Mouse (Mus musculus) B cell, adult (primary cell): ENCODE data around the gene Gm10282. TPM values are rescaled to one million over a fixed set of nuclear protein-coding genes. Genes with fewer than 3 reads are reported as not detected.

Source experiments
- total RNA-seq: library from RNA; stranded (reverse); gene quantifications from 4 replicates; pipeline ENCODE4 v1.2.4, GENCODE M21; 2023; ENCODE audit not compliant: inconsistent age

Gene Gm10282
- total RNA-seq: 19.0 to 25.5 TPM (median 21.6 TPM) in 4 replicates

DNA sequence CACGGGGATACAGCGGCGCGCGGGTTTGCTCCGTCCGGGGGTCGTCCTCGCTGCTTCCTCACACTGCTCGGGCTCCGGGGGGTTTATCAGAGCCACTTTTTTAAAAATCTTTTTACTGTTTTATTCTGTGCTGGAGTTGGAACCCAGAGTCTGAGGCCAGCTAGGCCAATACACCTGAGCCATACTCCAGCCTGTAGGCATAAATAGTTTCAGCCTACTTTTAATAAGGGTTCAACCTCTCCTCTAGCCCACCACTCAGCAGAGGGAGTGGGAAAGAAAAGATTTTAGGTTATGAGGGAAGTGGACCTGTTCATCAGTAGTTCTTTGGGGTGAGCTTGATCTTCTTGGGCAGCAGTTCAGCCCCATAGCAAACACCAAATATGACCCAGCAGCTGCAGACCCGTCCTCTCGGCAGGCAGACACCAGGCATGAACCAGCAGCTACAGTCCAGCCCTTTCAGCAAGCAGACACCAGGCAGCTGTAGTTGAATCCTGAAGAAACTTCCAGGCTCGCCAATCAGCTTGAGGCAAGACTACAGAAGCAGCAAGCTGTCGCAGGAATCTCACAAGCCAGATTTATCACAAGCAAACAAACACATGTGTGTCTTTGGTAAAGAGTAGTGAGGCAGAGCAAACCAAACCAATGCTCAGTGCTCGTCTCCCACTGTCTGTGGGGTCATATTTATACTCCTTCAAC, at the start of gene Gm10282:
Gene Gm10282, minus strand, starts transcription at position 51 of the 696 bp plus-strand sequence.

DNA sequence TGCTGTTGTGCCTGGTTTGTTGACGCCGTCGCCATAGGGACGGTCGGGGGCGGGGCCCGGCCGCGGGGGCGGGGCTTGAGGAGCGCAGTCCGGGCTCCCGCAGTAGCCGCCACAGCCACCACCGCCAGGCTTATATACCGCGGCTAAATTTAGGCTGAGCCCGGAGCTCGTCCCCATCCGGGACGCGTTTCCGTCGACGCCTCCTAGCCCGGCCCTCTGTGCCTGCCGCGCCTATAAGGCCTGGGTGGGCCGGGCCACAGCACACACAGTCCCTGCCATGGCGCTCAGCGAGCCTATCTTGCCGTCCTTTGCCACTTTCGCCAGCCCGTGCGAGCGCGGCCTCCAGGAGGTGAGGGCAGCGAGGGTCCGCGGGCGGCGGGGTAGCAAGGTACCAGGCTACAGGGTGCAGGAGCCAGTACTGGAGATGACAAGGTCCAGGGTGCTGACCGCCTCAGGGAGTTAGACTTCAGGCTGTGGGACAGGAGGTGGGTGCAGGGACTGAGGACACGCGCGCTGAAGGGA, 13.8 kb upstream of the Gm10282 start, which contains the start of gene Klf2:
Gene Klf2, plus strand, starts transcription at position 233 of the 522 bp plus-strand sequence.

Other genes starting within 250 kb of the Gm10282 start
- 0.21 TPM in 1 of 4 replicates, not detected in the others for gene Olfr373, start 222.1 kb downstream of the Gm10282 start, total RNA-seq
- 0.06 to 0.22 TPM (median 0.06 TPM) in 3 of 4 replicates, not detected in the other for gene Olfr374, start 198.2 kb downstream of the Gm10282 start, total RNA-seq
- gene Tpm4, start 170.3 kb downstream of the Gm10282 start, total RNA-seq: 246 to 263 TPM (median 261 TPM) in 4 replicates
- gene Rab8a, start 144.1 kb downstream of the Gm10282 start, total RNA-seq: 110 to 144 TPM (median 142 TPM) in 4 replicates
- gene Hsh2d, start 115.6 kb downstream of the Gm10282 start, total RNA-seq: 28.4 to 38.7 TPM (median 32.9 TPM) in 4 replicates
- 1.00 to 1.0 TPM in 2 of 4 replicates, not detected in the others for gene Cib3, start 92.4 kb downstream of the Gm10282 start, total RNA-seq
- not detected in 4 replicates for gene Gm11034, start 91.6 kb downstream of the Gm10282 start, total RNA-seq
- 80.2 to 90.2 TPM (median 89.1 TPM) in 4 replicates for gene Fam32a, start 85.5 kb downstream of the Gm10282 start, total RNA-seq
- gene Ap1m1, start 65.2 kb downstream of the Gm10282 start, total RNA-seq: 185 to 223 TPM (median 213 TPM) in 4 replicates
- gene Klf2, start 13.8 kb upstream of the Gm10282 start, total RNA-seq: 3,310 to 3,828 TPM (median 3,617 TPM) in 4 replicates
- 89.0 to 108 TPM (median 102 TPM) in 4 replicates for gene Eps15l1, start 116.2 kb upstream of the Gm10282 start, total RNA-seq
- gene Calr3, start 138.6 kb upstream of the Gm10282 start, total RNA-seq: 0.39 to 0.51 TPM in 2 of 4 replicates, not detected in the others
- gene 1700030K09Rik, start 138.6 kb upstream of the Gm10282 start, total RNA-seq: 28.2 to 37.2 TPM (median 35.7 TPM) in 4 replicates
- 118 to 152 TPM (median 126 TPM) in 4 replicates for gene Cherp, start 170.0 kb upstream of the Gm10282 start, total RNA-seq
- gene Slc35e1, start 187.4 kb upstream of the Gm10282 start, total RNA-seq: 63.5 to 70.0 TPM (median 67.4 TPM) in 4 replicates
- 18.7 to 21.2 TPM (median 19.7 TPM) in 4 replicates for gene Med26, start 243.0 kb upstream of the Gm10282 start, total RNA-seq